Mouse (Mus musculus): ENCODE data around the gene Sik2.

The Sik2 gene

DNA sequence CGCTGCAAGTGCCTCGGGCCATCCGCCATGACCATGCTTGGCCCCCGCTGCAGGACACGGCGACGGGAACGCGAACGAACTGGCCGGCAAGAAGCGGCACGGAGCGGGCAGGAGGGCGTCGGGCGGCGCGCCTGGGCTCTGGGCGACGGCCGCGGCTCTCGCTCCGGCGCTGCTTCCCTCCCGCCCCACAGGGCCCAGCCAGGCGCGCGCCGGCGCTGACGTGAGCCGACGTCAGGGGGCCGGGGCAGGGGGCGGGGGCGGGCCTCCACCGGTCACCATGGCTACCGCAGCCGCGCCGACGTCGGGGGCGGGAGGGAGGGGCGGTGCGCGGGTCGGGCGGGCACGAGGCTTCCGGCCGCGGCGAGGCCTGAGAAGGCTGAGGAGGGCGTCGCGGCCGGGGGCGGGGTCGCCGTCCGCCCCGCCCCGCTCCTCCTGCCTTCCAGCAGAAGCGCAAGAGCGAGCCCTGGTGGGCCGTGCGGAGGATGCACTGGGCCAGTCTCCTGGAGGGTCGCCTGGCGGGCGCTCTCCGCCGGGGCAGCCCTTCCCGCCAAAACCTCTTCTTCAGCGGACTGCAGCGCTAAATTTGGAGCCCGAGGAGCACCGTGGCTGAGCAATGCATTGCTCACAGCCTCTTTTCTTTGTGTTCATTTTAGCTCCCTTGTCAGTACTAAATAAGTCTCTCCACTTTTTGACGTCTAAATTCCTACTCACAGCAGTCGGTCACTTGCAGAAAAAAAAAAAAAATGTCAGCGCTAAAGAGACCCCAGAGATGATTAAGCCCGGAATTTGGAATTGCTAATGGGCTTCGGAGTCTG is at the start of gene Sik2:
TSS of gene Sik2 (minus strand) at position 233 of the 815 bp plus-strand sequence.
- DNase-seq, result peak; percentile 88

DNA sequence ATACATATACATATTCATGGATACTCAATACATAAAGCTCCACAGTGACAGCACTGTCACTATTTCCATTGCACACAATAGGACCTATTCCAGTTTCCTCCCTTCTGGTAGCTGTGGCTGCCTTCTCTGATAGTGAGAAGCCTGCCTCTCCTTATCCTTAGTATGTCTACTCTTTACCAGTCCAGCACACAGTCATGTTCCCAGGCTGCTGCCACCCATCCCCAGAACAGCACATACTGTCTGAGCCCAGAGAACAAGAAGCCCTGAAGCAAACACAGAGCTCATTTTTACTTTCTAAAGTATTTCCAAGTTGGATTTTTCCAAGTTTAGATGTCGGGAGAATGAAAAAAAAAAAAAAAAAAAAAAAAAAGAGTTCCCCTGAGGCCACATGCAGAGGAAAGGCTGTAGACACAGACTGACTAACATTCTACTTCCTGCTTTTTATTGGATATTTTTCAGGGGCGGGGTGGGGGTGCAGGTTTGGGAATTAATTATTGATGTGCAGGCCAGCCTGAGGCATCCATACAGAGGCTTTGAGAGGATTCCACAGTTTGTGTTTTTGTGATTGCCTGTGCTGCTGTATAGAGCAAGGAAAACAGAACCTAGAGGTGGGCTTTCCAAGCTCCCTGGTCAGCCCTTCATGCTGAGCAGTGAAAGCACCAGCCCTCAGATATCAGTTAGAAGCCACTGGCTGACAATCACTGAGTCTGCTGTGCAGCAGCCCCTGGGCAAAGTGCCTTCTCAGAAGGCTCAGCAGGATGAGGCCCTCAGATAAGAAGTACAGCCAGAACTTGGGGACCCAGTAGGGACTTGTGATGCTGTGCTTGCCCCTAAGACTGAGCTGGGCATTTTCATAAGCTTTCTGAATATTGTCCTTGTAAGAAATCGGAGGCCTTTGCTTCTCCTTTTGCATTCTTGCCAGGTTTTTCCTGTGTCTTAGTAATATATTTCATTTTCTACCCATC is 47.8 kb upstream of the Sik2 start:
- DNase-seq, result peak; percentile 6

DNA sequence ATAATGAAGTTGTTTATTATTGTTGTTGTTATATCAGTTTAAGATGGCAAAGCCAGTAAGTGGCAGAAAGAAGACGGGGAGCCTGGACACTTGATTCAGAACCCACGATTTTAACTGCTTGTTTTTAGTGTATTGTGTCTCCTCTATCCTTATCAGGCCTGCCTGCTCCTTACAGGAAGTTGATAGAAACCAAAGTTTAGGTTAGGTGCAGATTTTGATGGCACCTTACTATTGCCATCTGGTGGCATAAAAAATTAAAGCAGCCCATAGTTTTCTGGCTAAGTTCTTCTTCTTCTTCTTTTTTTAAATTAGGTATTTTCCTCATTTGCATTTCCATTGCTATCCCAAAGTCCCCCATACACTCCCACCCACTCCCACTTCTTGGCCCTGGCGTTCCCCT is 43.3 kb upstream of the Sik2 start:
- peak; percentile 28 for DNase-seq

DNA sequence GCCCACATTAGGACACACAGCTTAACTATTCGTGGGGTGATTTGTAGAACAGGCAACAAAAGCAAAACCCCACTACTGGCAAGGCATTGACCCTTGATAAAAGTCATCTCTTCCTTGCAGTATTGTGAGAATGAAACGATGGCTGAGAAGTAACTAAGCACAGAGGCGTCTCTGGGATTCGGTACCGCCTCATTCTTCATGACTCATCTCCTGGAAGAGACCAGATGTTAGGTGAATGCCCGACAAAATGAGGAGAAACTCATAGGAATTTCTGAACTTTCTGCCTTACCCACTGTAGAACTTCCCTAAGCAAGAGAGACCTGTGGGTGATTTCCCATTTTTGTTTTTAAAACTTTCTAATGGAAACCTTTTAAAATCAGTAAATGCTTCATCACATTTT is 33.3 kb upstream of the Sik2 start:
- no peak for DNase-seq

DNA sequence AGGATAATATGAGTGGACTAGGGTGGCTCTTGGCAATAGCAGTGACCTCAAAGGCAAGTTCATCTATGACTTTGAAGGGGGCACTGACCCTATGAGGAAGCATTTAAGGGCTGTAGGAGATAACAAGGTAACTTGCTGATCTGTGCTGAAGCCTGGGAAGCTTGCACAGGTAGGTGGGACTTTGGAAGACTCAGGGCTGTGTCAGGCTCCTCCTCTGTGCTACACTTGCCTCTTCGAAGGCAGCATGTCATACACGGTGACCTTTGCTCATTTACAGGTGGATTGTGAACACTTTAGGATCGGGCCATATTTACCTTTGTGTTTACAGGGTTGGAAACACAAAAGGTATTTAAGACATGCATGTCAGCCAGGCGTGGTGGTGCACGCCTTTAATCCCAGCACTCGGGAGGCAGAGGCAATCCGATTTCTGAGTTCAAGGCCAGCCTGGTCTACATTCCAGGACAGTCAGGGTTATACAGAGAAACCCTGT is 32.7 kb upstream of the Sik2 start:
- DNase-seq, result no peak

DNA sequence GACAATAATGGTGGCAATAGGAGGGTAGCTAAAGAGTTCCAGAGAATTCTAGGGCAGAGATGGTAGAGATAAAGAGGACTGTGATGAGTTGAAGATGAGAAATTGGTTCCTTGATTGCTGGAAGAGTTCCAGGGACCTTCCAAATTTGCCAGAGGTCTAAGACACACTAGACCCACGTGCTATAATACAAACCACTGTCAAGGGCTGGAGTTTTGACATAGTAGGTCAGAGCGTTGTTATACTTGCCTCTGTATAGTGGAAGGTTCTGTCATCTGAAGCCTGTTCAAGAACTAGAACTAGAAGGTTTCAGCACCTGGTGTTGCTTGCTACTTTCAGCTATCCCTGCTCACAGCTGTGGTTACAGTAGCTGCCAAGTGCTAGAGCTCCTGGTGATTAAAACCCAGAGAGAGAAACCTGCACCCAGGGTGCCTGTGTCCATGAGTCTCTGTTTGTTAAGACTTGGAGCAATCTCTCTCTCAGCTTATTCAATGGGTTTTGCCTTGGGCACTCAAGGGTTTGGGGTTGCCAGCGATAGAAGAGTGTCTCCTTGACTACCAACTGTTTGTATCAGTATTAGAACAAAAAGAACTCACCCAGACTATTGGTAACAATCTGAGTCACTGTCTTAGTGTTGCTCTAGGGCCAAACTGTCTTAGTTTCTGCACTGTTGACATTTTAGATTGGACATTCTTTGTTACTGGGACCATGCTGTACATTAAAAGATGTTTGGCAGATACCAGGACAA is 24.1 kb upstream of the Sik2 start:
- no peak for DNase-seq

DNA sequence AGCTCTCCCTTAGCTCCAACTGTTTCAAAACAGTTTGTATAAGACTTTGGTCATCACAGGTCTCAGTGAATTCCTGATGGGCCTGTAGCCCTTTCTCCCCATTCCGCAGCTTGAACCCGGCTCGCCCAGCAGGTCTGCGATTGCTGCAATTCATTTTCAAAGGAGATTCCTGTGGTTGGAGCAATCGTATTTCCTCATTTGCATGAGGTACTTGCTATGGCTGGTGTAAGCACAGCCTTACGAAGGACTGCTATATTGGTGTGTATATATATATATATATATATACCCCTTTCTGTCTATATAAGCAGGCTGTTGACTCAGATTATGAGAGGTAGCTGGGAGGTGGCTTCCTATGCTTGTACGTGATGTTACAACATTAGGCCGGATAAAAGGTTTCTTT is 23.4 kb upstream of the Sik2 start:
- DNase-seq, result no peak

DNA sequence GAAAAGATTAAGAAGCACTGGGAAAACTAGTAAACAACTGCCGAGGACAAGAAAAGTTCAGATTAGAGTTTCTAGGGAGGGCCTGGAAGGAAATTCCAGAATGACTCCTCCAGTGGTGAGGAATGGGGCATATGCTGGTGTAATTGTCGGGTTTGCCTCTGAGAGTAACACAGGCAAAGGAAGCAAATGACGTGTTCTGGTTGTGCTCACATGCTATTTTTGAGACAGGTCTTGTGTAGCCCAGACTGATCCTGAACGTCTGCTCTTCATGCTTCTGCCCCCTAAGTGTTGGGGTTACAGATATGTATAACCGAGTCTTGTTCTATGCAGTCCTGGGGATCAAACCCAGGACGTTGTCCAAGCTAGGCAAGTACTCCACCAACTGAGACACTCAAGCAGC is 22.7 kb upstream of the Sik2 start:
- no peak for DNase-seq

DNA sequence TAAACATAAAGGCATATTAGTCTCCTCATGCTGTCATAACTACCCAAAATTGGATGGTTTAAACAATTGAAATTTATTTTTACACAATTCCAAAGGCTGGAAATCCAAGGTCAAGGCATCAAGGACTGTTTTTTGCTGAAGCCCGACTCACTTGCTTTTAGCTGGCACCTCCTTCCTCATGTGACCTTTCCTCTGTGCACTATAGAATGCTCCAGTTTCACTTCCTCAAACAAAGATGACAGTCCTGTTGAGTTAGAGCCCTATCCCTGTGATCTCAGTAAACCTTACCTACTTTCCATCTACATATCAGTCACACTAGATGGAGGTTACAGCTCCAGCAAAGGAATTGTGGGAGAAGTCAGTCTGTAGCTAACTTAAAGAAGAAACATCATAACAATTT is 21.3 kb upstream of the Sik2 start:
- no peak for DNase-seq

DNA sequence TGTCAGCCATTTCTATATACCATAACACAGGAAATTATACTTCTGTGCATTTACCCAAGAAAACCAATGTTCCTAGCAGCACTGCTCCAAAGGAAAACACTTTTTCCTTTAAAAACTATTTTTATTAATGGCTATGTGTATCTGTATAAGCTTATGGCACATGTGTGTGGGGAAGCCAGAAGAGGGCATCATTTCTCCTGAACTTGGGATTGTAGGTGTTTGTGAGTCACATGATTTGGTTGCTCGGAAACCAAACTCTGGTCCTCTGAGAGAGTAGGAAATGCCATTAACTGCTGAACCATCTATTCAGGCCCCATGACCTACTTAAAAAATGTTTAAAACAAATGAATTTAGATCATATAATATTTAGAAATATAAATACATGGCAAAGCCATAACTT is 18.1 kb upstream of the Sik2 start:
- no peak for DNase-seq

DNA sequence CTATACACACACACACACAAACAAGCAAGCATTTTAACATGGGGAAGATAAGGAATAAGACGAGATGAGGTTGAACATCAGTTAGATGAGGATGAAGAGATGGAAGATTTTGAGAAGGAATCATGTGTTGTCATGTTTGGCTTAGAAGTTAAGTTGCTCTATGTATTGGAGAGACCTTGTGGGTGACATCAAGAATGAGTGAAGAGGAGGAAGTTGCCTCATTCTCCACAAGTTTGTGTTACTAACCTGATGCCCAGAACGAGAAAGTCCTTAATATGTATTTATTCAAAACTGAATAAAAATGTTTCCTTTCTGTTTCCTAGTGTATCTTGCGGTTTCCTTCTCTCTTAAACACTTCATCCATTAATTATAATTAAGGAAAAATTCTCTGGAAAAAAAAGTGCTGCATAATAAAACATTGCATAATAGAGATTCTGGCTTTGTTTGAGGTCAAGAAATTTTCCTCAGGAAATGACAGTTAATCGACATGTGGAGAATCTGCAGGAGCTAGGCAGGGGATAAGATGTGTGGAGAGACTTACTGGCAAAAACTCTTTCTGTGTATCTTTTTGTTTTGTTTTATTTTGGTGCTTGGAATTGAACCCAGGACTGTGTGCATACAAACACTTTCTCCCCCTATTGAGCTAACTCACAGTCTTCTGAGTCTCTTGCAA is 12.4 kb upstream of the Sik2 start:
- no peak for DNase-seq

DNA sequence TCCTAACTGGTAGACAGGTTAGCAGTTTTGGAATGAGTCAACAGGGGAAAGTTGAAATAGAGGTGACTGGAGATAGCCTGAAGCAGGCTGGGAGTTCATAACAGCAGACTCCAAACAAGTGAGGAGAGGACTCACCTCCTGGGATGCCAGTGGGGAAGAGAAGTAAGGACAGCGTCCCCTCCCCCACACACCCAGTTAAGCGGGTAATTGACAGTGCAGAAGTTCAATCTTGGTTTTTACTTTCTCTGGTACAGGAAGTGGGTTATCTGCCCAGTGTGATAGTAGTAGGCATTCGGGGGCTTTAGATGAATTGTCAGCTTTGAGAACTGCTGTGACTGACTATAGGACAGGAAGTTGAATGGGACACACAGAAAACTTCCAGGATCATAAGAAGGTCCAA is 11.5 kb upstream of the Sik2 start:
- no peak for DNase-seq

DNA sequence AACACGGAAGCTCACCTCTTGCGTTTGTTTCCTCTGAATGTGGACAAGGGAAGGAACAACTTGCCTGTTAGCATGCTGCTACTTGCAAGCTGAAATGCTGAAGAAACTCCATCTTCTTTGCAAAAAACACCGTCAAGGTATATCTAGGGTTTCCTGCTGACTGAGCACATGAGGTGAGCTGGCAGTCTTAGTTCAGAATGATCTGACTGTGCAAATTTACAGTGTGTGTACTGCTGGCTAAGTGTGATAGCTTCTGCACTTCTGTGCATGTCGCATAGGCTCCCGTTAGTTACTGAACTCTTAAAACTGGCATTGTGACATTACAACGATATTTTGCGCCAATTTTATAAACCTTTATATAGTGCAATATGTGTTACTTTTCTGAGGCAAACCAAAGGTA is 10.8 kb upstream of the Sik2 start:
- DNase-seq, result no peak

DNA sequence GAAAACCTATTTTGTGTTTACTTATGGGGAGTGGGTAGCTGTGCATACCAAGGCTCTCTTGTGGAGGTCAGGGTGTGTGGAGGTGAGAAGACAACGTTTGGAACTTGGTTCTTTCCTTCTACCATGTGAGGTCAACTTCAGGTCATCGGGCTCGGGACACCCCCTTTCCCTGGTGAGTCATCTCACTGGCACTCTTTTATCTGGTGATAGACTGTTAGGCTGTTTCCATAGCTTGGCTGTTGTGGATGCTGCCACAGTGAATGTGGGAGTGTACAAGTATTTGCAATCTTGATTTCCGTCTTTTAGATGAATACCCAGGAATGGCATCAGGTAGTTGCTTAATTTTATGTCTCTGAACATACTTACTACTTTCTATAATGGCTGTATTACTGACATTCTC is 6.9 kb upstream of the Sik2 start:
- no peak for DNase-seq

DNA sequence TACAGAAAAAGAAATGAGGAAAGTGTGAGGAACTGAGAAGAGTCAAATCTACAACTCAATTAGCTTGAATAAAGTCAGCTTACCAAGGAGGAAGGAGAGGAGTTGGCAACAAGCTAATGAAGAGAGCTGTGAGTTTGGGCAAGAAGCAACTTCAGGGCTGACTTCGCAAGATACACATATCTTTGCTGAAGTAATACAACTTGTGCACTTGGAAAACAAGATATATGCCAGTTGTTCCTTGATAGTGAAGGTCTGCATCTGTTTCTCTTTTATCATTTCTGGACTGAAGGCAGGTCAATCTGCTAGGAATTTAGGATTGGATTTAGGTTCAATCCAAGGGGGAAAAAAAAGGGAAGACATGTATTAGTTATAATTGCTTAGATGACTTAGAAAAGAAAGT is 4.8 kb upstream of the Sik2 start:
- no peak for DNase-seq

DNA sequence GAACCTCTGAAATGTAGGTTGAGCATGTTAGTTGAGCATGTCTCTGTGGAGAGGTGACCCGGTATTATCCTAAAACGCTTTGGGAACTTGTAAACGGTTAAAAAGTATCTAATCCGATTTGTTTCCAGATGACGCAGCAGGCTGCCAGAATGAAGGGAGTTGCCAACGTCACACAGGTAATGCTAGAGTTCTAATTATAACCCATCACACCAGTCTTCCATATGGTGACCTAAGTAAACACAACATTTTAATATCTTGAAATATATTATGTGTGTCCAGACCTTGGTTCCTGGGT is 730 bp upstream of the Sik2 start:
- DNase-seq, result no peak

DNA sequence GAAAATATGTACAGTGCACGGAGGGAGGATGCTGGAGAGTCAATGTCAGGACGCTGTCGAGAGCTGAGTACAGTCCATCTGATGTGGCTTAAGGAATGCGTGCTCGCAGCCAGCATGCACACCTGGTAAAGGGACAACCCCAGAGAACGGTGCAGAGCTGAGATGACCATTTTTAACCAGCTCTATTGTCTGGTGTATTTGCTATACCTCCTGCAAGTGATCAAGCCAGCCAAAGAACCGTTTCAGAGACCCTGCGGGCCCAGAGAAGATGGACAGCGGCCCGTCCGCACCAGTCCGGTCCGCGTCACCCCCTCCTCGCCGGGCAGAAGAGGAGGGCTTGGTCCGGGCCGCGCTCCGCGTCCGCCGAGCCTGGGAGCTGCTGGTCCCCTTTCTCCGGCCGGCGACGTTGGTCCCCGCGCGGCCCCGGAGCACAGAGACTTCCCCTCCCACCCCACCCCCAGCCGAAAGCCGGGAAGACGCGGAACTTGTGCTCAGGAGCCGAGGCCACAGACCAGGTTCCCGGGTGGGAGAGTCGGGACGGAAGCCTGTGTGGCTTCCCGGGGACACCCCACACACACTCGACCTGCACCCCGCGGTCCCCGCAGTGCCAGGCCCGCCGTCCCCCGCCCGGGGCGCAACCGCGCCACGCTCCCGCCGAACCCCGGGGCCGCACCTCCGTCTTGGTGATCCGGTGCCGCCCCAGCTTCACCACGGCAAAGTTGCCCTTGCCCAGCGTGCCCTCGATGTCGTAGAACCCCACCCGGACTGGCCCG is 619 bp downstream of the Sik2 start:
- DNase-seq, result peak; percentile 38

DNA sequence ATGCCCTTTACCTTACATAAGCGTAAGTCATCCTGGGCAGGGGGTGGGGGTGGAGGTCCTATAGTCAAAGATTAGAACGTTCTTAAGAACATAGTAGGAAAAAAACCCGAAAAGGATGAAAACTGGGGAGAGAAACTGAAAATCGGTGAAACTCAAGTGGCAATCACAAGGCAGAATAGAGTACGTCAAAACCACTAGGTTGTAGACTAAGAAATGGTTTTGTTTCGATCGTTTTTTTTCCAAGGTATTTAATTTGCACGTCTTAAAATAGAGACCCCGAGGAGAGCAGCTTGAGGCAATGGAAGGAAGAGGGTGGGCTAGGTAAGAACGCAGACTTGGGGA is 1.2 kb downstream of the Sik2 start:
- no peak for DNase-seq

DNA sequence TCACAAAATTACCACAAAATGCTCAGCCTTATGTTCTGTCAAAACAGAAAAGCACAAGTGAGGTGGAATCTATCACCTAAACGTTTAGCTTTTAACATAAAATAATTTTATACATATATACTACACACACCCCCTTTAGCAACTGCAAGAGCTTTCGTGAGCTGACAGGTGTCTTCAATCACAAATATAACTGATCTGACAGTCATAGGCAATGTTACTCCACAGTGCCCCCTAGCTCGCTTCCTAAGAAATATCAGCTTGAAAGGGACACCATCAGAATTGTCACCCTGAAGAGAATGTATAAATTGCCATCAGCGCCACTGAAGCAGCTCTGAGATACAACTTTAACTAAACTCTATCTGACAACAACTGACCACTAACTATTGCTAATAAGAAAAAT is 2.0 kb downstream of the Sik2 start:
- peak; percentile 53 for DNase-seq

DNA sequence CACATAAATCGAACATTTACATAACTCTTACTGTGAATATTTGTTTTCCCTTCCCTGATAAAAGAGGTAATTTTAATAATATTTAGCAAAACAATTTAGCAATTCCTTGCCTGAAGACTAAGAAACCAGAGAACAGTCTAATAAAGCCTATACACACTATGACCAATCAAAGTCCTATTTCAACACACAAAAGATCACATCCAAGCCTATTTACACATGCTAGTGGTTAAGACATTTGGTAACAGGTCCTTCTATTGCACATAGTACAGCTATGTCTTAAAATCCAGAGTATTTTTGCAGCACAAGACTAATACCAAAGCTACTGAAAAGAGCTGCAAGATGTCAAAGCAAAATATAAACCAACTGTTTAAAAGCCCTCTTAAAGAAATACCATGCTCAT is 4.8 kb downstream of the Sik2 start:
- DNase-seq, result no peak

DNA sequence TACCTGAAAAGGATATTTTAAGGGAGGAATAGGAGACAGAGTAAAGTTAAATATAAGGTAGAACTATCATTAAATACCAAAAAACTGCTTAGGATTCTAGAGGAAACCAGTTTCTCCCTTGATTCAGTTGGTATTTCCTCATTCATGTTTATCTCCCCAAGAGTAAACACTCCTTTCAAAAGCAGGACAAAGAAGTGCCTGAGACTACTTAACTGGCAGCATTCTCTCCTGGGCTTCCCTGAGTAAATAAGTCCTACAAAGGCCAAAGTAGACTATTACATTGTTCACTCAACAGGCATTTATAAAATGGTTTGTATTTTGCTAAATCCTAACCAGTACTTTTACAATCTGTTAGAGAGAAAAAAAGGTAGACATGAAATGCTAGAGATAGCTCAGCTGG is 22.2 kb downstream of the Sik2 start:
- no peak for DNase-seq

DNA sequence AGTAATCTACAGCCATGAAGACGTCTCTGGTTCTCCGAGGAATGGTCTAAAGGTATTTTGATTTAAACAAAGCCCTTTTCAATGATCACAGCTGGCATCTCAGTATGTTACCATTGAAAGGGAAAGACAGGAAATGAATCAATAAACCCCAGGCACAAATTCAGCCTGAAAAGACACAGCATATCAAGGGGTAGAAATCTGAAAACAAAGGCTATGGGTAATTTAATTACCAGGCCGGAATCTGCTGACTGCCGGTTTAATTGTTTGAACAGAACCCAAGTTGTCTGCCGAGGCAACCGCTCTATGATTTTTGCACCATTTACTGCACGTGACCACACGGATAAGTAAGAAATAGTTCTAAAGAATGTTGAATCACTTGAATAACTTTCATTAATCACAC is 22.8 kb downstream of the Sik2 start:
- DNase-seq, result peak; percentile 12
